Mouse (Mus musculus): ENCODE results near the gene Mfsd6. TPM values are rescaled to one million over a fixed set of nuclear protein-coding genes. Genes with fewer than 3 reads are reported as not detected.
"Not testable (repeated sequence)": the region's sequence is repeated elsewhere in the genome, so short reads cannot be mapped to it uniquely, and the experiment has no call there.

Mfsd6 gene
- total and polyA plus RNA-seq, 2 experiments from 2014 or later, result 1.7 to 9.7 TPM

- Histone ChIP-seq H3K27ac (ENCODE audit: low read depth) (no peak overlapping the region), H3K4me2 (ENCODE audit: low read depth, low read length) (no peak overlapping the region), H3K4me3 (ENCODE audit: low read depth, low read length) (no peak overlapping the region), H3K9ac (replicated peaks; ENCODE audit: low read depth, low read length) (no peak overlapping the region), H3K36me3 (replicated peaks; ENCODE audit: control insufficient read depth, insufficient read depth, low read length) (no peaks in the 10 kb centered on the region; the same call in 1 of the 2 replicates), H3K27me3 (ENCODE audit: control insufficient read depth, insufficient read depth, low read length) (no peaks in the 10 kb centered on the region), H3K9me3 (replicated peaks; ENCODE audit: control insufficient read depth, low read length) (no peaks in the 10 kb centered on the region), H3K4me1 (ENCODE audit: control insufficient read depth, insufficient read depth) (no peaks in the 10 kb centered on the region)
- no peak for ATAC-seq (ENCODE audit: insufficient read depth, low read depth)
- no peak for TF ChIP-seq EP300 (IDR thresholded peaks at IDR 0.05; ENCODE audit: low read depth)
- TF ChIP-seq CTCF (IDR thresholded peaks at IDR 0.05; ENCODE audit: low read depth), result no peak
- DNase-seq (ENCODE audit: low spot score), result no peak
- whole genome bisulfite sequencing, result 70% methylated on average over 6 of the region's 6 CpGs
Measured at GRCm38 (mm10) chr1:52708745-52709144, 18.5 kb downstream of the Mfsd6 start.

DNA sequence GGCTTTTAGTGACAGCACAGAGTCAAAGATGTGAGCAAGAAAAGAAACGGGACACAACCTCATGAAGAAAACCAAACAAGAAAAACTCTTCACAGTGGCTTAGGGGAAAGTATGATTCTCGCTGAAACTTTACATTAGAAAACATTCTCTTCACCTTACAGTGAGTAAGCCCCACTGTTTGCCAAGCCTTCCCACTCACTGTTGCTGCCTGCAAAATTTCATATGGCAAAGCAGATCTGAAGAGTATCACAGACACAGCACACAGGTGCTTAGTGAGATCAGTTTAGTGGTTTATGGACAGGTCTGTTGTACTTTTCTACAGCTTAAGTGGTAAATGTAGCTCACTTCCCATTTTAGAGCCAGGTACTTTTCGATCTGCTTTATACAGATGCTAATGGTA is 20.2 kb downstream of the Mfsd6 start:
- no peaks in the 10 kb centered on the region for H3K4me1 ChIP-seq (ENCODE audit: control insufficient read depth, insufficient read depth)
- H3K27me3 ChIP-seq (ENCODE audit: control insufficient read depth, insufficient read depth, low read length), result no peaks in the 10 kb centered on the region
- ATAC-seq (ENCODE audit: insufficient read depth, low read depth), result no peak
- H3K27ac ChIP-seq (ENCODE audit: low read depth), result no peak overlapping the region
- no peak overlapping the region for H3K4me3 ChIP-seq (ENCODE audit: low read depth, low read length)
- no peak overlapping the region for H3K9ac ChIP-seq (replicated peaks; ENCODE audit: low read depth, low read length)
- H3K4me2 ChIP-seq (ENCODE audit: low read depth, low read length), result no peak overlapping the region
- DNase-seq (ENCODE audit: low spot score), result no peak
- no peaks in the 10 kb centered on the region for H3K9me3 ChIP-seq (replicated peaks; ENCODE audit: control insufficient read depth, low read length)
- WGBS, result 81% methylated on average over 3 of the region's 3 CpGs
- TF ChIP-seq EP300 (IDR thresholded peaks at IDR 0.05; ENCODE audit: low read depth), result no peak
- no peaks in the 10 kb centered on the region; the same call in 1 of the 2 replicates for H3K36me3 ChIP-seq (replicated peaks; ENCODE audit: control insufficient read depth, insufficient read depth, low read length)

DNA sequence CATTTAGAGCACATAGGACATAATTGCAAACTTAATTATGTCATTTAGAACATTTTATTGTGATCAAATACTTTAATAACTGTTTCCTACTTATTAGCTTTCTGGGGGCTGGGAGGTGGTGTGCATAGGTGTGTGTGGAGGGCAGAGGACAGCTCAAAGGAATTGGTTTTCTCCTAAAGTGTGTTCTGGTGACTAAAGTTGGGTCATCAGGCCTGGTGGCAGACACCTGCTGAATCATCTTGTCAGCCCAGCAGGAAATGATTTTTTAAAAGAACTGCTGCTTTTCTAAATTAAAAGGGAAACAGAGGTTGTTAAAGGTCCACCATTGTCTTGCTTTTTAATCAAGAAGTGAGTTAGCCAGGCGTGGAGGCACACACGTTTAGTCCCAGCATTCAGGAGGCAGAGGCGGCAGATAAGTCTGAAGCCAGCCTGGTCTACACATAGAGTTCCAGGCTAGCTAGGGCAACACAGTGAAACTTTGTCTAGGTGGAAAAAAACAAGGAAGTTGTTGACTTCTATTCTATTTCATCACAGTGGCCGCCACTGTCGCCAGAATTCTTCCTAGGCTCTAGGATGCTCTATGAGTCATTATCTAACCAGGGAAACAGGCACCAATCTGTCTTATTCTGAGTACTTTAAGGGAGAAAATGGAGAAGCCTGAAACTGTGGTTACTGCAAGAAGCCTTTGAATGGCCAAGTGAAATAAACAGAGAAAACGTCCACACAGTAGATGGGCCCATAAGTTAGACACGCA is 24.3 kb downstream of the Mfsd6 start:
- TF ChIP-seq EP300 (IDR thresholded peaks at IDR 0.05; ENCODE audit: low read depth), result no peak
- TF ChIP-seq CTCF (IDR thresholded peaks at IDR 0.05; ENCODE audit: low read depth), result no peak
- H3K9me3 ChIP-seq (replicated peaks; ENCODE audit: control insufficient read depth, low read length), result no peaks in the 10 kb centered on the region
- H3K4me2 ChIP-seq (ENCODE audit: low read depth, low read length), result no peak overlapping the region
- WGBS, result 77% methylated on average over 7 of the region's 7 CpGs
- no peak overlapping the region for H3K9ac ChIP-seq (replicated peaks; ENCODE audit: low read depth, low read length)
- DNase-seq (ENCODE audit: low spot score) (no peak), ATAC-seq (ENCODE audit: insufficient read depth, low read depth) (no peak)
- H3K27me3 ChIP-seq (ENCODE audit: control insufficient read depth, insufficient read depth, low read length), result no peaks in the 10 kb centered on the region
- H3K27ac ChIP-seq (ENCODE audit: low read depth), result no peak overlapping the region
- H3K36me3 ChIP-seq (replicated peaks; ENCODE audit: control insufficient read depth, insufficient read depth, low read length), result no peaks in the 10 kb centered on the region
- H3K4me1 ChIP-seq (ENCODE audit: control insufficient read depth, insufficient read depth), result no peaks in the 10 kb centered on the region
- no peak overlapping the region for H3K4me3 ChIP-seq (ENCODE audit: low read depth, low read length)

DNA sequence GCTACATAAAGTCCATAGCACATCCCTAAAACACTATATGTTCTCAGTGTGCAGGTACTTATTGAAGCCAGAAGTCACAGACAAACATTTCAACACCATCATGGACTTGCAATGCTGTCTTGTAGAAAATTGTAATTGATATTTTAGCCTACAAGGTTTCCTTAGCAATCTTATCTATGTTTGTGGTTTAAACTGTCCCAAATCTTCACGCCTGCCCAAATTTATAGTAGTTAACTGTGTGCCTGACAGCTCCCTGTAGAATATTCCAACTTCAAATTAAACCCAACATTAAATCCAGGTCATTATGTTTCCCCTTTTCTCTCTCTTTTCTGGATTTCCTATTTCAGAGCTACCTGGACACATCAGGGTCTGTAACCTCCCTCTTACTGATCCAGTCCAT is 25.3 kb downstream of the Mfsd6 start:
- H3K4me3 ChIP-seq (ENCODE audit: low read depth, low read length), result no peak overlapping the region
- H3K27ac ChIP-seq (ENCODE audit: low read depth), result no peak overlapping the region
- H3K9me3 ChIP-seq (replicated peaks; ENCODE audit: control insufficient read depth, low read length), result no peaks in the 10 kb centered on the region
- 74% methylated on average over 1 of the region's 1 CpGs for WGBS
- no peak overlapping the region for H3K9ac ChIP-seq (replicated peaks; ENCODE audit: low read depth, low read length)
- no peaks in the 10 kb centered on the region for H3K4me1 ChIP-seq (ENCODE audit: control insufficient read depth, insufficient read depth)
- DNase-seq (ENCODE audit: low spot score), result no peak
- TF ChIP-seq CTCF (IDR thresholded peaks at IDR 0.05; ENCODE audit: low read depth), result no peak
- TF ChIP-seq EP300 (IDR thresholded peaks at IDR 0.05; ENCODE audit: low read depth), result no peak
- no peak overlapping the region for H3K4me2 ChIP-seq (ENCODE audit: low read depth, low read length)
- H3K27me3 ChIP-seq (ENCODE audit: control insufficient read depth, insufficient read depth, low read length), result no peaks in the 10 kb centered on the region
- ATAC-seq (ENCODE audit: insufficient read depth, low read depth), result no peak
- H3K36me3 ChIP-seq (replicated peaks; ENCODE audit: control insufficient read depth, insufficient read depth, low read length), result no peaks in the 10 kb centered on the region

DNA sequence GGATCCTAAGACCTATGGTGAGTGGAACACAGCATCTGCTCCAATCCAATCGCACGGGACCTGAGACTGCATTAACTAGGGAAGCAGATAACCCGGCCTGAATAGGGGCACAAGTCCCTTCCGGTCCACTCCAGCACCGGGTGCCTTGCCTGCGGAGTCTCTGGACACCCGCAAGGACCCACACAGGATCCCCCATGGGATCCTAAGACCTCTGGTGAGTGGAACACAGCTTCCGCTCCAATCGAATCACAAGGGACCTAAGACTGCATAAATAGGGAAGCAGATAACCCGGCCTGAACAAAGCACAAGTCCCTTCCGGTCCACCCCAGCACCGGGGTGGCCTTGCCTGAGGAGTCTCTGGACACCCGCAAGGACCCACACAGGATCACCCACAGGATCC is 32.8 kb downstream of the Mfsd6 start:
- not testable (repeated sequence) for H3K27me3 ChIP-seq (ENCODE audit: control insufficient read depth, insufficient read depth, low read length); H3K4me2 ChIP-seq (ENCODE audit: low read depth, low read length); H3K4me1 ChIP-seq (ENCODE audit: control insufficient read depth, insufficient read depth); H3K27ac ChIP-seq (ENCODE audit: low read depth); ATAC-seq (ENCODE audit: insufficient read depth, low read depth); H3K9me3 ChIP-seq (replicated peaks; ENCODE audit: control insufficient read depth, low read length); H3K9ac ChIP-seq (replicated peaks; ENCODE audit: low read depth, low read length); H3K36me3 ChIP-seq (replicated peaks; ENCODE audit: control insufficient read depth, insufficient read depth, low read length); DNase-seq (ENCODE audit: low spot score); H3K4me3 ChIP-seq (ENCODE audit: low read depth, low read length)
- 83% methylated on average over 13 of the region's 13 CpGs for WGBS

DNA sequence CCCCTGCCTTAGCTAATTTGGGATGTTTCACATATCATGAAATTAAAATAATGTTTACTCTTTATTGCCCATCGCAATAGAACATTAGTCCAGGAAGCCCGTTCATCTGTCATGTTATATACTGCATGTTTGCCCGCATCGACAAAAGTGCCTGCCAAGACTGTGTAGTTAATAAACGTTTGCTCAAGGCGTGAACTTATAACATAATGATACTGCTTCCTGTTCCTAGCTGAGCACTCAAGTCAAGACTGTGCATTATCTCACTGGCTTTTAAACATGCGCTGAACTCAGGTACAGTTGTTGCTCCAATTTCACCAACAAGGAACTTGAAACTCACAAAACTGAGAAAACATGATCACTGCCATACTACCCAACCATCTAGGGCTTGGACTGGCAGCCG is 39.6 kb downstream of the Mfsd6 start:
- H3K27ac ChIP-seq (ENCODE audit: low read depth), result no peak overlapping the region
- ATAC-seq (ENCODE audit: insufficient read depth, low read depth) (no peak), DNase-seq (ENCODE audit: low spot score) (no peak)
- no peak overlapping the region for H3K4me2 ChIP-seq (ENCODE audit: low read depth, low read length)
- no peak overlapping the region for H3K9ac ChIP-seq (replicated peaks; ENCODE audit: low read depth, low read length)
- no peaks in the 10 kb centered on the region for H3K9me3 ChIP-seq (replicated peaks; ENCODE audit: control insufficient read depth, low read length)
- no peaks in the 10 kb centered on the region for H3K4me1 ChIP-seq (ENCODE audit: control insufficient read depth, insufficient read depth)
- no peaks in the 10 kb centered on the region for H3K36me3 ChIP-seq (replicated peaks; ENCODE audit: control insufficient read depth, insufficient read depth, low read length)
- no peaks in the 10 kb centered on the region for H3K27me3 ChIP-seq (ENCODE audit: control insufficient read depth, insufficient read depth, low read length)
- TF ChIP-seq CTCF (IDR thresholded peaks at IDR 0.05; ENCODE audit: low read depth), result no peak
- TF ChIP-seq EP300 (IDR thresholded peaks at IDR 0.05; ENCODE audit: low read depth), result no peak
- 82% methylated on average over 8 of the region's 8 CpGs for whole genome bisulfite sequencing
- H3K4me3 ChIP-seq (ENCODE audit: low read depth, low read length), result no peak overlapping the region
